Mouse (Mus musculus) liver, embryonic 14.5 days (tissue): ENCODE measurements around the gene Tnf. TPM values are rescaled to one million over a fixed set of nuclear protein-coding genes. Genes with fewer than 3 reads are reported as not detected.

ENCODE experiments used
- ATAC-seq: fragments of 200-750 bp; cut with Nextera tagmentation; 2 replicates; pipeline ENCODE4 v1.8.0; 2017; ENCODE audit warnings: moderate number of reproducible peaks, mild to moderate bottlenecking, moderate library complexity; ENCODE audit not compliant: insufficient read depth
- DNase-seq, 3 experiments: peaks; one replicate each; pipeline ENCODE4 v3.0.0-alpha.2; 2012 to 2013; ENCODE audit warnings: low read depth in 3 of 3, low spot score in 3 of 3
- H3K27ac ChIP-seq: fragments of 300-500 bp; sonication (generic); 2 replicates; pipeline ENCODE4 v1.5.1; 2014; ENCODE audit warnings: moderate library complexity, mild to moderate bottlenecking, control low read depth, inconsistent platforms
- H3K27me3 ChIP-seq: fragments of 300-500 bp; sonication (generic); 2 replicates; pipeline ENCODE4 v1.6.1; 2014; ENCODE audit warnings: mild to moderate bottlenecking, low read length, moderate library complexity; ENCODE audit not compliant: control insufficient read depth, insufficient read depth
- H3K36me3 ChIP-seq: fragments of 300-500 bp; sonication (generic); replicated peaks from 2 replicates; pipeline ENCODE4 v1.6.1; 2014; ENCODE audit warnings: low read depth; ENCODE audit not compliant: control insufficient read depth, insufficient read depth
- H3K4me1 ChIP-seq, 2 experiments: fragments of 200-500 bp in 1 of 2; fragments of 300-500 bp in 1 of 2; sonication (generic) in 1 of 2; replicated peaks; 2 replicates each; pipeline ENCODE4 v1.6.1; 2012 to 2014; ENCODE audit warnings: antibody characterized with exemption in 1 of 2, inconsistent platforms in 1 of 2, low read length in 1 of 2; ENCODE audit not compliant: control insufficient read depth in 2 of 2, insufficient read depth in 2 of 2
- H3K4me2 ChIP-seq: fragments of 300-500 bp; sonication (generic); 2 replicates; pipeline ENCODE4 v1.6.1; 2014; ENCODE audit warnings: low read depth, mild to moderate bottlenecking, control low read depth, moderate library complexity
- H3K4me3 ChIP-seq, 2 experiments: fragments of 200-500 bp in 1 of 2; fragments of 300-500 bp in 1 of 2; sonication (generic) in 1 of 2; 2 replicates each; pipeline ENCODE4 v1.5.1; 2012 to 2014; ENCODE audit warnings: low read depth in 2 of 2, low read length in 2 of 2, mild to moderate bottlenecking in 2 of 2, control low read depth in 1 of 2, inconsistent platforms in 1 of 2, moderate library complexity in 1 of 2; ENCODE audit not compliant: insufficient read depth in 1 of 2
- H3K9ac ChIP-seq: fragments of 300-500 bp; sonication (generic); replicated peaks from 2 replicates; pipeline ENCODE4 v1.6.1; 2014; ENCODE audit warnings: mild to moderate bottlenecking, control low read depth, moderate library complexity
- H3K9me3 ChIP-seq: fragments of 300-500 bp; sonication (generic); 2 replicates; pipeline ENCODE4 v1.6.1; 2016; ENCODE audit warnings: low read length, mixed read lengths; ENCODE audit not compliant: control insufficient read depth
- CTCF ChIP-seq: IDR thresholded peaks from 2 replicates; pipeline ENCODE4 v1.5.1; 2016; ENCODE audit warnings: antibody characterized with exemption, low read depth, control low read depth
- EP300 ChIP-seq: IDR thresholded peaks from 2 replicates; pipeline ENCODE4 v1.6.1; 2016; ENCODE audit warnings: antibody characterized with exemption, low read depth
- WGBS: fragments of 180-500 bp; shearing (Covaris S2); extraction: QIAGEN DNeasy Blood & Tissue Kit; methylation state at CpG from one replicate; pipeline ENCODE4 v1.1.7; 2014; ENCODE audit not compliant: insufficient replicate concordance; 5-methylcytosine and 5-hydroxymethylcytosine counted together
- polyA plus RNA-seq, 2 experiments: library from polyadenylated mRNA; depleted of rRNA in 1 of 2; stranded (reverse) in 1 of 2; unstranded in 1 of 2; fragments of >200 nt; fragmentation: Nextera tagmentation in 1 of 2; extraction: Ambion mirVana in 1 of 2; gene quantifications; 2 replicates each; pipeline versions ENCODE4 v1.2.1 to v1.2.3; 2012 to 2014

Gene Tnf
- polyA plus RNA-seq, 2 experiments: 0.43 to 0.73 TPM

DNA sequence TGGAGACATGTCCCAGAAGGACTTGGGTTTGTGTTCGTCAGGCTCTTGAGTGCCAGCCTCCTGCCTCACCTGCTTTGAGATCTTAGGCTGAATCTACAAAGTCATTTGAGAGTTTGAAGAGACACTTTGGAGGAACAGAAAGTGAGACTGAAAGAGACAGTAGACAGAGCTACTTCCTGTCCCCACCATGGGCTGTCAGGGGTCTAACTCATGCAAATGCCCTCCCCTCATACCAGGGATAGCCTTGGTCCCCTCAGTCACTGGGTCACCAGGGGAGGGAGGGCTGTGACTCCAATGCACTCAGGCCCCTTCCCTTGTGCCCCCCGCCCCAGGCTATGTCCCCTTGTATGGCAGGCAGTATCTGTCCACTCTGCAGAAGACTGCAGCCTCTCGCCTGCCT, 28.5 kb downstream of the Tnf start:
- Histone ChIP-seq H3K4me2 (no peak overlapping the region), H3K9ac (no peak overlapping the region), H3K4me3 (no peak overlapping the region), H3K9me3 (no peaks in the 10 kb centered on the region), H3K36me3 (no peaks in the 10 kb centered on the region), H3K27ac (no peak overlapping the region), H3K27me3 (no peaks in the 10 kb centered on the region), H3K4me1 (peaks cover 0 to 4% of the 10 kb centered on the region in 2 experiments; a peak in 1 of 4 replicates)
- TF ChIP-seq CTCF (no peak), EP300 (no peak)
- DNase-seq (no peak), ATAC-seq (no peak)
- 52% methylated on average over 3 of the region's 3 CpGs for WGBS

DNA sequence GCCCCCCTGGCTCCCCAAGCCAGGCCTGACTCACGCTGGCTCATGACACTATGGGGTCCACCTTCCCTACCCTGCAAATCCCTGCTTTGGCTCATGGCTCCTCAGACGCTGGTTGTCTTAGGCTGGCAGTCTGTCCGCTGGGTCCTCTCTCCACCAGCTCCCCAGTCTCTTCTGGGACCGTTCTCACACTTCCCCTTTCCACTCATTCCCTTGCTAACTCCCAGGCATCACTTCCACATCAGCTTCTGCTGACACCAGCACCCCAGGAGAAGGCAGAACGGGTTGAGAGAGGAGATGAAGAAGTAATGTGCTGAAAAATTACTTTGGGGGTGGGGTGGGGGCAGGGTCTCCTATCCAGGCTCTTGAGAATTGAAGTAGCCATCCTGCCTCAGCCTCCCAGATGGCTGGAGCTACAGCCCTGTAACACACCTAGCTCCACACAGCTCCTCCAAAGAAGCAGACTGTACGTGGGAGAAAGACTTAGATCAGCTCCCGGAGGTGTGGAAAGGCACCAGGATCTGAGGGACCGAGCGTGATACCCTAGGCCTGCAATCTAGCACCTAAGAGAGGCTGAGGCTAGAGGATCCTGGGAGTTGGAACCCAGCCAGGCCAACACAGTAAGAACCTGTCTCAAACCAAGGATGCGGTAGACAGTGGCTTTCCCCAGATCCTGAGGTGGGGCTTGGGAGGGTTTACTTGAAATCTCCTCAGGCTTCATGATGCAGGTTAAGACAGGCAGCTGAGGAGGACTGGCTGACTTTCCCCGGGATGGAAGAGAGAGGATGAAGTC, 29.2 kb downstream of the Tnf start:
- H3K4me1 ChIP-seq: peaks cover 0 to 4% of the 10 kb centered on the region in 2 experiments; a peak in 1 of 4 replicates
- H3K9ac ChIP-seq: no peak overlapping the region
- H3K4me3 ChIP-seq: no peak overlapping the region
- H3K27me3 ChIP-seq: no peaks in the 10 kb centered on the region
- H3K4me2 ChIP-seq: no peak overlapping the region
- DNase-seq: no peak
- H3K9me3 ChIP-seq: no peaks in the 10 kb centered on the region
- TF ChIP-seq EP300 (no peak), CTCF (no peak)
- 55% methylated on average over 11 of the region's 11 CpGs for WGBS
- H3K27ac ChIP-seq: no peak overlapping the region
- ATAC-seq: no peak
- H3K36me3 ChIP-seq: no peaks in the 10 kb centered on the region

DNA sequence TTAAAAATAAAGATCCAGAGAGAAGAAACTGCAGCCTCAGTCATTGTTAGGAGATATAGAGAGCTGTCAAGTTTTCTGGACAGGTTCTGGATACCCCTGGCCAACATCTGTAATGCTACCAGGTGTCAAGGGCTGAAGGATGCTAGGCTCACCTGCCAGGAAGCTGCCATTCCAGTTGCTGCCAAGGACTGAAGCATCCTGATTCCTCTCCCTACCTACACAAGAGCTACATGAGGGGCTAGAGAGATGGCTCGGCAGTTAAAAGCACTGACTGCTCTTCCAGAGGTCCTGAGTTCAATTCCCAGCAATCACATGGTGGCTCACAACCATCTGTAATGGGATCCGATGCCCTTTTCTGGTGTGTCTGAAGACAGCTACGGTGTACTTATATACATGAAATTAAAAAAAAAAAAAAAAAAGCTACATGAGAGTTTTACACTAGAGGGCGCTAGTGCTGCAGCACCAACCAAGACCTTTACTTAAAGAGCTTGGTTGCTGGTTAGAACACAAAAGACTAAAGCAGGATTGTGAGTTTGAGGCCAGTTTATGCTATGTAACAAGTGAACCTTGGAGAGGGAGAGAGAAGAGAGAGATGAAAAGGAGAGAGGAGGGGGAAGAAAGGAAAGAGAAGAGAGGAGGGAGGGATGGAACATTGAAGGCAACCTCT, 33.1 kb downstream of the Tnf start:
- H3K9ac ChIP-seq: no peak overlapping the region; the same call in 1 of the 2 replicates
- no peaks in the 10 kb centered on the region for H3K36me3 ChIP-seq
- H3K27ac ChIP-seq: no peak overlapping the region
- ATAC-seq (no peak), DNase-seq (peak; percentile 49 to 61 (median 54))
- no peak overlapping the region for H3K4me3 ChIP-seq
- 13% methylated on average over 4 of the region's 4 CpGs for WGBS
- TF ChIP-seq CTCF (peak; percentile 70), EP300 (no peak)
- peaks cover 4 to 10% of the 10 kb centered on the region in 2 experiments for H3K4me1 ChIP-seq
- H3K27me3 ChIP-seq: no peaks in the 10 kb centered on the region
- H3K9me3 ChIP-seq: no peaks in the 10 kb centered on the region
- H3K4me2 ChIP-seq: no peak overlapping the region

DNA sequence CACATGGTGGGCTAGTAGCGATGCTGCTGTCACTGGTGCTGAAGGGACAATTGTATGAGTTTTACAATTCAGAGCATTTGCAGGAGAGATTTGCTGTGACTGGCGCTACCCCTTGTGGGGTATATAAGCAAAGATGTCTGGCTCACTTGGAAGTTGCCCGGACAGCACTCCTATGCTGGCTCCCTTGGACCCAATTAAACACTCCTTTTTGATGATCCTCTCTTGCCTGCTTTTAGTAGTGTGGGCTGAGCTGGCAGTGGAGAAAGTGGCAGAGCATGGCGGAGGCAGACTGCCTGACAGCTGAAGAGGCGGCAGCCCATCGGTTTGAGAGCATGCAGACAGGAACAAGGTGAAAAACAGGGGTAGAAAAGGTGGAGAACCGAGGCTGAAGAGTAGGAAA, 34.0 kb downstream of the Tnf start:
- ATAC-seq: no peak
- no peak for DNase-seq
- no peaks in the 10 kb centered on the region; the same call in 1 of the 2 replicates for H3K36me3 ChIP-seq
- no peak overlapping the region for H3K4me2 ChIP-seq
- no peak overlapping the region for H3K9ac ChIP-seq
- H3K27ac ChIP-seq: no peak overlapping the region
- H3K4me3 ChIP-seq: no peak overlapping the region
- peaks cover 4 to 13% of the 10 kb centered on the region in 2 experiments for H3K4me1 ChIP-seq
- H3K27me3 ChIP-seq: no peaks in the 10 kb centered on the region
- TF ChIP-seq EP300: no peak
- no peak for TF ChIP-seq CTCF
- 66% methylated on average over 7 of the region's 7 CpGs for WGBS
- H3K9me3 ChIP-seq: no peaks in the 10 kb centered on the region

DNA sequence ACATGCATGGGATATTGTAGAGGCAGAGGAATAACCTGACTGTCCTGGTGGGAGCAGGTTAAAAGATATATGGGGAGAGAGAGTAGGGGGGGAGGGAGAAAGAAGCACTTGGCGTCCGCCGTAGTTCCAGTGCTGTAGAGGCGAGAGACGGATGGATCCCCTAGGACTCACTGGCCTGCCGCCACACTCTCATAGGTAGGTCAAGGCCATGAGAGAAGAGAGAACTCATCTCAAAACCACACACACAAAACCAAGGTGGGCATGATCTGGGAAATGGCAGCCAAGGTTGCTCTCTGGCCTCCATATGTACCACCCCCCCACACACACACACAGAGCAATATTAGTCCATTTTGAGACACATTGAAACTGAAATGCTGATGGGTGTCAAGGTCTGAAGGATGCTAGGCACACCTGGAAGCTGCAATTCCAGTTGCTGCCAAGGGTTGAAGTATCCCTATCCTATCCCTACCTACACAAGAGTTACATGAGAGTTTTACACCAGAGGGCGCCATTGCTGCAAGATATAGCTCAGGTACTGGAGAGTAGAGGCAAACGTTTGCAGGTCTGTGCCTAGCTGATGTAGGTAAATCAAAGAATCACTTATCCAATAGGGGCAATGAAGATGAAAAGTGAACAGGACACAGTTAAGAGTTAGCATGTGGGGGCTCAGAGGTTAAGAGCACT, 35.3 kb downstream of the Tnf start:
- H3K27ac ChIP-seq: no peak overlapping the region
- 67% methylated on average over 8 of the region's 8 CpGs for WGBS
- DNase-seq: peak; percentile 61 to 79 (median 65)

More for the DNA sequence above, 35.3 kb downstream of the Tnf start:
- Histone ChIP-seq H3K4me1 (peaks cover 4 to 21% of the 10 kb centered on the region in 2 experiments), H3K4me3 (no peak overlapping the region), H3K9ac (no peak overlapping the region), H3K9me3 (no peaks in the 10 kb centered on the region), H3K27me3 (no peaks in the 10 kb centered on the region), H3K36me3 (peaks cover 8% of the 10 kb centered on the region), H3K4me2 (no peak overlapping the region)
- TF ChIP-seq CTCF: peak; percentile 75
- no peak for TF ChIP-seq EP300
- no peak for ATAC-seq
